Mouse (Mus musculus): Measurements from ENCODE around the gene Gm7030. TPM values are rescaled to one million over a fixed set of nuclear protein-coding genes. Genes with fewer than 3 reads are reported as not detected.
"Not testable (repeated sequence)": the region's sequence is repeated elsewhere in the genome, so short reads cannot be mapped to it uniquely, and the experiment has no call there.

Gene Gm7030
- polyA plus RNA-seq (2012; ENCODE audit: insufficient read depth, insufficient read length, missing spikeins), result not detected in 2 replicates

DNA sequence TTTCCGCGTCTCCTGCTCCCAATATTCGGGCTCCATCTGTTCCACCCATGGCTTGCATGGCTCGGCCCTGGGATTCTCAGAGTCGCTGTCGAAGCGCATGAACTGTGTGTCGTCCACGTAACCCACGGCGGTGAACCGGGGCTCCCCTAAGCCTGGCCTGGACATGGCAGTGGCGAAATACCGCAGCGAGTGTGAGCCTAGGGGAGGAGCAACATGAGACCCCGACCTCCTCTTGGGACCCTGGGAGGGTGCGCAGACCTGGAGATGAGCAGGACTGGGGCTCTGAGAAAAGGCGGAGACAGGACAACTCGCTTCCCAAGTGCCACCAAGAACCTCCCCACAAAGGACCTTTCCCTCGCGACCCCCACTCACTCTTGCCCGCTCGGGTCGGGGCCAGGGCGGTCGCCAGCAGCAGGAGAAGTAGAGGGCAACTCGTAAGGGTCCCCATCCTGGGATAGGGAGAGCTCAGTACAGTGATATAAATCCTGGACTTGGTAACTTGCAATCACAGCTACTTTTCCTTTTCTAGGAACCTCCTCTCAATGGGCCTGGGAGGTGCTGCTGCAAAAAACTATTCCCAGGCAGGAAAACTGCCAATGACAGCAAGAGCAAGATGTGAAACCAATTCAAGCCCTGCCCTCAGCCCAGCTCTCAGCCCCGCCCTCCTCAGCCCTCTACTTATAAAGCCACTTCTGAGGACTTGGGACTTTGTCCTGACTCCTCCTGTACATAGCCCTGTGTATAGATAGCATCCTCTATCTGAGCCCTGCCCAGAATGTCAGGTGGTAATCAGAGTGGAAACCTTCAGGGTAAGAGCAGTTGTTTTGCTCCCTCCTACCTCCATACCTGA, at the start of gene Gm7030:
Gene Gm7030, minus strand, starts transcription at position 458 of the 850 bp plus-strand sequence.
- peak within 1 kb of the TSS; percentile 10; the same call in 1 of the 2 replicates for H3K4me3 ChIP-seq (ENCODE audit: insufficient read depth, low read depth, low read length)
- H3K4me1 ChIP-seq (ENCODE audit: control insufficient read depth, insufficient read depth, insufficient read length, low read length); H3K27ac ChIP-seq (replicated peaks; ENCODE audit: low read depth, low read length): not testable (repeated sequence)

DNA sequence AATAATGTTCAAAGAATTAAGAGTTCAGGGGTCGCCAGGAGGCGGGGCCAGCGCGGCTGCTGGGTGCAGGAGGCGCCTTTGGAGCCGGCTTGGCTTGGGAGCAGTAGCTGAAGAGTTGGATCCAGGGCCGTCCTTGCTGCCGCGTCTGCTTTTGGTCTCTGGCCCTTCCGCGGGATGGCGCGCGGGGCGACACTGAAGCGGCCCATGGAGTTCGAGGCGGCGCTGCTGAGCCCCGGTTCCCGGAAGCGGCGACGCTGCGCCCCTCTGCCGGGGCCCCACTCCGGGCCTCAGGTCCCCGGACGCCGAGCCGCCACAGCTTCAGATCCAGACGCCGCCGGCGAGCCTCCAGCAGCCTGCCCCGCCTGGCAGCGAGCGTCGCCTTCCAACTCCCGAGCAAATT, 49.7 kb upstream of the Gm7030 start:
- H3K27ac ChIP-seq (replicated peaks; ENCODE audit: low read depth, low read length); H3K4me1 ChIP-seq (ENCODE audit: control insufficient read depth, insufficient read depth, insufficient read length, low read length): not testable (repeated sequence)
- H3K4me3 ChIP-seq (ENCODE audit: insufficient read depth, low read depth, low read length), result peak overlapping the region; percentile 28; the same call in 1 of the 2 replicates

DNA sequence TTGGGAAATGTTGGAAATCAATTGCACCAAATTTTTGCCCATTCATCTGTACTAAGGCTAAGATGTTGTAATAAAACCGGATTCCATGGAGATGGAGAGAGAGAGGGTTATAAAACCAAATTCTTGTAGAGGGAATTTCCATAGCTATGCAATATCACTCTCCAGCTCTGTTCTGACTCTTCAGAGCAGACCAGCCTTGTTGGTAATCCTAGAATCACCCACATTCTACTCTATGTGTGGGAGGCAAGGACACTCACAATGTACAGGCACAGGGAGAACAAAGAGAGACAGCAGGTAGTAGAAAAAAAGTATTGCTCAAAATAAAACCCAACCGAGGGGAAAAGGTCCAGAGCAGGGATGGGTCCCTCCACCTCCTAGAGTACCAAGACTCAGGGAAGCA, 46.9 kb upstream of the Gm7030 start:
- H3K4me3 ChIP-seq (ENCODE audit: insufficient read depth, low read depth, low read length); H3K4me1 ChIP-seq (ENCODE audit: control insufficient read depth, insufficient read depth, insufficient read length, low read length); H3K27ac ChIP-seq (replicated peaks; ENCODE audit: low read depth, low read length): not testable (repeated sequence)

DNA sequence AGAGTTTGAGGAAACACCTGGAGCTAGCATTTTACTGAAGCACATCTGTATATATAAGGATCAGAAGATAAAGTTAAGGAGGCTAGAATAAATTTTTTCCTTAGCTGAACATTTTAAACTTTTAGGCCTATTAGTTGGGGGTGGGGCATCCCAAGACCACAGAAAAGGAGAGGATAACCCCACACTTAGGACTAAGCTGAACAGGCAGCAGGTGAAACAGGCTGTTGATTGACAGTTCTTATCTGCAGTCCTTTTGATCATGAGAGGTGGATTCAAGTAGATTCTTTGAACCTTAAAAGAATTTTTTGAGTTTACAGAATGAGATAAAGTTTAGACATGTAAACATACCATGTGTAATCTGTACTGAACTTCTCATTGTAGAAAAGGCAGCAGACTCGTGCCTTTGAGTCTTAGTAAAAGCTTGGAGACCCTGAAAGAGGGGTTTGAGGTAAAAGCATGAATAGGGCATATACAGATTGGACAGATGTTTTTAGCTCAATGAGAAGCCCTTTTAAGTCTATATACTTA, 41.1 kb upstream of the Gm7030 start:
- Histone ChIP-seq H3K27ac (replicated peaks; ENCODE audit: low read depth, low read length) (no peak overlapping the region), H3K4me1 (ENCODE audit: control insufficient read depth, insufficient read depth, insufficient read length, low read length) (no peaks in the 10 kb centered on the region), H3K4me3 (ENCODE audit: insufficient read depth, low read depth, low read length) (no peak overlapping the region)

DNA sequence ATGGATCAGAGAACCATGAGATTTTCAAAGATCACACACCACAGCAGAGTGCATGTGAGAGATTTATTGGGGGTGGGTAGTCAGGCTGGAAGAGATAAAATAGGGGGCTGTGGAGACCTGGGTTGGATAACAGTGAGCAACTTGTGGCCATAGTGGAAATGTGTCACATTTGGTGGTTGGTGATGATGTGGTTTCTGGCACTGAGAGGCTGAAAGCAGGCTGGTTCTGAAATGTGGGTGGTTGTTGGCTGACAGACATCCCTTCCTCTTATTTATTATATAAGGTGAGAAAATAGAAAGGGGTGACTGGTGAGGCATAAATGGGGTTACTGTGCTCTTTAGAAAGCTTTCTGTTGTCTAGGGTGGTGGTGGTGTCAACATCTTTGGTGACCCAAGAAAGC, 40.5 kb upstream of the Gm7030 start:
- H3K4me1 ChIP-seq (ENCODE audit: control insufficient read depth, insufficient read depth, insufficient read length, low read length), result no peaks in the 10 kb centered on the region
- H3K4me3 ChIP-seq (ENCODE audit: insufficient read depth, low read depth, low read length), result no peak overlapping the region
- H3K27ac ChIP-seq (replicated peaks; ENCODE audit: low read depth, low read length), result no peak overlapping the region

DNA sequence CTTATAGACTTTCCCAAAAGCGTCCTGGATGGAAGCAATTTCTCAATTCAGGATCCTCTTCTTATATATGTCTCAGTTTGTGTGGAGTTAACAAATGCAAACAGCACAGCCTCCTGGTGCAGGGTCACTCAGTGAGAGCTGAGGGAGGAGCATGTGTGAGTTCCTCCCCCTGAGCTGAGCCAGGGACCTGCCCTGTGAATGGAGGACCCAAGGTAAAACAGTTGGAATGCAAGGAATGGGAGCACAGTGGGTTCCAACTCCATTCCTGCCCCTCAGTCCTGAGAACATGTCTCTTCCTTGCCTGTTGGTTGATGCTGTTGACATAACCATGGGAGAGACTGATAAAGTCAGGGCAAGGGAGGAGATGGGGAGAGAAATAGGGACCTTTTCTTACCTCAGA, 39.9 kb upstream of the Gm7030 start:
- not testable (repeated sequence) for H3K27ac ChIP-seq (replicated peaks; ENCODE audit: low read depth, low read length); H3K4me1 ChIP-seq (ENCODE audit: control insufficient read depth, insufficient read depth, insufficient read length, low read length); H3K4me3 ChIP-seq (ENCODE audit: insufficient read depth, low read depth, low read length)

DNA sequence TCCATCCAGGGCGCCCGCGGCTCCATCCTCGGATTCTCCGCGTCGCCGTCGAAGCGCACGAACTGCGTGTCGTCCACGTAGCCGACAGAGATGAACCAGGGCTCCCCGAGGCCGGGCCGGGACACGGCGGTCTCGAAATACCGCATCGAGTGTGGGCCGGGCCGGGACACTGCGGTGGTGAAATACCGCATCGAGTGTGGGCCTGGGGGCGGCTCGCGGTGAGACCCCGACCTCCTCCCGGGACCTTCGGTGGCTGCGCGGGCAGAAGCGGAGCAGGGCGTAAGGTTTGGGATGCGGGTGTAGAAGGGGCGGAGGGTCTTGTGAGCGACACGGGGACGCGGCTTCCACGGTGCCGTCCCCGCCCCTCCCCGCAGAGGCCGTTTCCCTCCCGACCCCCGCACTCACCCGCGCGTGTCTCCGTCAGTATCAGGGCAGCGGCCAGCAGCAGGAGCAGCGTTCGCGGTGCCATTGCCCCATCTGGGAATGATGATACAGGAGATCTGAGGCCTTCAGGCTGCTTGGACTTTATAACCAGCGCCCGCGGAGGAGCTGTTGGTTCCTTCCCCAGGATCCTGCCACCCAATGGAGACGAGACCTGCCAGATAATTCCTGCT, 38.9 kb upstream of the Gm7030 start, which contains the start of gene Gm8909:
Gene Gm8909, minus strand, starts transcription at position 499 of the 614 bp plus-strand sequence.
- peak within 1 kb of the TSS; percentile 67 for H3K4me3 ChIP-seq (ENCODE audit: insufficient read depth, low read depth, low read length)
- H3K27ac ChIP-seq (replicated peaks; ENCODE audit: low read depth, low read length), result no peak within 1 kb of the TSS
- no peaks in the 10 kb centered on the region for H3K4me1 ChIP-seq (ENCODE audit: control insufficient read depth, insufficient read depth, insufficient read length, low read length)

DNA sequence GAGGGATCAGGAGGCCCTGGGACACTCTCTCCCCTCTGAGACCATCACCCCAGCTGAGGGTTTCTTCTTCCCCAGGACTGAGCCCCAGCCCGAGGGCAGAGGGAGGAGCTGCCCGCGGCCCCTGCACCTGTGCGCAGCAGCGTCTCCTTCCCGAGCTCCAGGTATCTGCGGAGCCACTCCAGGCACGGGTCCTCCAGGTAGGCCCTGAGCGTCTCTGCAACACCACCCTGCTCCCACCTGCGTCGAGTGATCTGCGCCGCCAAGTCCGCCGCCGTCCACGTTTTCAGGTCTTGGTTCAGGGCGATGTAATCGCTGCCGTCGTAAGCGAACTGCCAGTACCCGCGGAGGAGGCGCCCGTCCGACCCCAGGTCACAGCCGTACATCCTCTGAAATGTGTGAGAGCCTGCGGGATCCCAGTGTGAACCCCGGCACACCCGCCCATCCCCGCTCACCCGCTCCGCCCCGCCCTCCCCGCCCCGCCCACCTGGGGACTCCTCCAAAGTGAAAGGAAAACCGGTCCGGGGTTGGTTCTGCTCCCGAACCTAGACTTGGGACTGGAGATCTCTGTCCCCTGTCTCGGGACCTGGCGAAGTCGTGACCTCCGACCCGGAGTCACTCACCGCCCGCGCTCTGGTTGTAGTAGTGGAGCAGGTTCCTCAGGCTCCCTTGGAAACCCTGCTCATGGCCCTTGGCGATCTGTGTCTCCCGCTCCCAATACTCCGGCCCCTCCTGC, 38.2 kb upstream of the Gm7030 start:
- Histone ChIP-seq H3K27ac (replicated peaks; ENCODE audit: low read depth, low read length) (no peak overlapping the region), H3K4me1 (ENCODE audit: control insufficient read depth, insufficient read depth, insufficient read length, low read length) (no peaks in the 10 kb centered on the region), H3K4me3 (ENCODE audit: insufficient read depth, low read depth, low read length) (peak overlapping the region; percentile 67)

DNA sequence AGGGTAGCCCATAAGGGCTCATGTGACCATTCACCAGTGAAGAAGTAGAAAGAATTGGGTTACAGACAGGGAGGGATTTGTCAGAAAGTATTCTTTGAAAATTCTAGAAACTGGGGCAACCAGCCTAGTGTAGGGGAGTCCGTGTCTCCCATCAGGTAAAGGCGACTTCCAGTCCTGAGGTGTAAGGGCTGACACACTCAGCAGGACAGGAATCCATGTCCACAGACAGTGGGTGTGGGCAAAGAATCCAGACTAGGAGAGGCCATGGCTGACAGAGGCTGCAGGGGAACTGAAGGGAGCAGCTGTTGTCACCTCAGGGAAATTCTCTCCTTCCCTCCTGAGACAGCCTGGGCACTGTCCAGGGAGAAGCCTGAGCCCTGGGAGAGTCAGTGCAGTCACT, 37.7 kb upstream of the Gm7030 start:
- H3K4me3 ChIP-seq (ENCODE audit: insufficient read depth, low read depth, low read length), result peak overlapping the region; percentile 18; the same call in 1 of the 2 replicates
- not testable (repeated sequence) for H3K4me1 ChIP-seq (ENCODE audit: control insufficient read depth, insufficient read depth, insufficient read length, low read length); H3K27ac ChIP-seq (replicated peaks; ENCODE audit: low read depth, low read length)

DNA sequence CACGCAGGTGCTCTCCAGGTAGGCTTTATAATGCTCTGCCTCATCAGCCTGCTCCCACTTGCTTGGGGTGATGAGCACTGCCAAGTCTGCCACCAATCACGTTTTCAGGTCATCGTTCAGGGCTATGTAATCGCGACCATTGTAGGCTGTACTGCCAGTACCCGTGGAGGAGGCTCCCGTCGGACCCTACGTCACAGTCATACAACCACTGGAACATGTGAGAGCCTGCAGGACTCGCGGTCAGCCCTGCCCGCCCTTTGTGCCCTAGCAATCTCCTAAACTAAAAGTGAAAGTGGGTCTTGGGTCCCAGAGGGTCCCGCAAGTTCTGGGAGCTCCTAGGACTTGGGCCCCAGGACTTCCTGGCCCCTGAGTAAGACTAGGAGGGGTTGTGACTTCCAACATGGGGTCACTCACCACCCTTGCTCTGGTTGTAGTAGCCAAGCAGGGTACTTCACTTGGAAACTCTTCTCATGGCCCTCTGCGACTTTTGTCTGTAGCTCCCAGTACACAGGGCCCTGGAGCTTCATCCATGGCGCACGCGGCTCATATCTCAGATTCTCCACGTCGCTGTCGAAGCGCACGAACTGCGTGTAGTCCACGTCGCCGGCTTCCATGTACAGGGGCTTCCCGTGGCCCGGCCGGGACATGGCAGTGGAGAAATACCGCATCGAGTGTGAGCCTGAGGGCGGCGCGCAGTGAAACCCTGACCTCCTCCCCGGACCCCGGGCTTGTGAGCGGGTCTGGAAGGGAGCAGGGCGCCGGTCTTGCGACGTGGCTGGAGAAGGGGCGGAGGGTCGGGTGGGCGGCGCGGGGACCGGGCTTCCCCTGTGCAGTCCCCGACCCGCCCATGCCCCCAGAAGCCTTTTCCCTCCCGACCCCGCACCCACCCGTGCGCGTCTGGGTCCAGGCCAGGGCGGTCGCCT, 32.2 kb upstream of the Gm7030 start:
- H3K4me1 ChIP-seq (ENCODE audit: control insufficient read depth, insufficient read depth, insufficient read length, low read length), result no peaks in the 10 kb centered on the region; the same call in 1 of the 2 replicates
- no peak overlapping the region for H3K27ac ChIP-seq (replicated peaks; ENCODE audit: low read depth, low read length)
- peak overlapping the region; percentile 48 for H3K4me3 ChIP-seq (ENCODE audit: insufficient read depth, low read depth, low read length)

DNA sequence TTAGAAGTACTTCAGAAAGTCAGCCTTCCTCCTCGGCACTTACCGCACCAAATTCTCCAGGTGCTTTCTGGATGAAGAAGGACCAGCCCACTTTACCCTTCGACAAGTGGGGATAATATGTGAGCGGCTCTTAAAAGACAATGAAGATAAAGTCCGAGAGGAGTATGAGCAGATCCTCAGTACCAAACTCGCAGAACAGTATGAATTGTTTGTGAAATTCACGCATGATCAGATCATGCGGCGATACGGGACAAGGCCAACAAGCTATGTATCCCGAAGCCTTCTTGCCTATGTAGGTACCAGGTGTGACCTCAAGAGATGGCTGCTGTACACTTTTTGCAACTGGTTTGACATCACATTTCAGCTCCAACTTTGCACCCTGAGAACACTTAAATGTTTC, 29.0 kb upstream of the Gm7030 start:
- H3K4me1 ChIP-seq (ENCODE audit: control insufficient read depth, insufficient read depth, insufficient read length, low read length); H3K4me3 ChIP-seq (ENCODE audit: insufficient read depth, low read depth, low read length); H3K27ac ChIP-seq (replicated peaks; ENCODE audit: low read depth, low read length): not testable (repeated sequence)

DNA sequence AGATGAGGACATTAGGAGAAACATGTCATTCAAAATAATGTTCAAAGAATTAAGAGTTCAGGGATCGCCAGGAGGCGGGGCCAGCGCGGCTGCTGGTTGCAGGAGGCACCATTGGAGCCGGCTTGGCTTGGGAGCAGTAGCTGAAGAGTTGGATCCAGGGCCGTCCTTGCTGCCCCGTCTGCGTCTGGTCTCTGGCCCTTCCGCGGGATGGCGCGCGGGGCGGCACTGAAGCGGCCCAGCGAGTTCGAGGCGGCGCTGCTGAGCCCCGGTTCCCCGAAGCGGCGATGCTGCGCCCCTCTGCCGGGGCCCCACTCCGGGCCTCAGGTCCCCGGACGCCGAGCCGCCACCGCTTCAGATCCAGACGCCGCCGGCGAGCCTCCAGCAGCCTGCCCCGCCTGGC, 28.6 kb upstream of the Gm7030 start:
- not testable (repeated sequence) for H3K27ac ChIP-seq (replicated peaks; ENCODE audit: low read depth, low read length); H3K4me3 ChIP-seq (ENCODE audit: insufficient read depth, low read depth, low read length); H3K4me1 ChIP-seq (ENCODE audit: control insufficient read depth, insufficient read depth, insufficient read length, low read length)

DNA sequence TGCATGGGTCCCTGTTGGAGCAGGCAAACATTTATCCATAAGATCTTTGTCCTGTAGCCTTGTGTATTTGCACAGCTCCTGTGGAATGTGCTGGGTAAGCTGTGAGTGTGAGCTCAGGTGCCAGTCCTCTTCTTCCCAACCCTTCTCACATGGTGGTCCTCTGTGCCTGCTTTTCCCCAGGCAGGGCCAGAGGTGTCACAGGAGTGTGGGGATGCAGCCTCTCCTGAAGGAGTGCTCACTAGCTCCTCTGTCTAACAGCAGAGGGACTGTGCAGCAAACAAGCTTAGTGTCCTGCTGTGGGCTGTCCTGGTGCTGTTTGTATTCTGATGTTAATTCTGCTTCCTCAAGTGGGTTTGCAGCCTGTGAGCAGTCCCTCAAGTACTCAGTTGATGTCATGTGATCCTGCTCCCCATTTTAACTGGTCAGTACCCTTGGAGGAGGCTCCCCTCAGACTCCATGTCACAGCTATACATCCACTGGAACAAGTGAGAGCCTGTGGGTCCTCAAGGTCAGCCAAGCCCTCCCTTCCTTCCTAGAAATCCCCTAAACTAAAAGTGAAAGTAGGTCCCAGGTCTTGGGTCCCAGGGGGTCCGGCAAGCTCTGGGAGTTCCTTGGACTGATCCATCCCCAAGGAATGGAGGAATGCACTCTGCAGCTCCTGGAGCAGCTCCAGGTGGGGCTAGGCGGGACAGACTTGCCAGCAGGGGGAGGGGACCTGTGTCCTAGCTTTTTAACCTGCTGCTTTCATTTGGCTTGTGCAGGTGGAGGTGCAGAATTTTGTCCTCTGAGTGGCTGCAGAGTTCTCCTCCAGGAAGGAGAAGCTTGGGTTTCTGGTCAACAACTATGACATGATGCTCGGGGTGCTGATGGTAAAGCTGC, 25.3 kb upstream of the Gm7030 start:
- H3K4me1 ChIP-seq (ENCODE audit: control insufficient read depth, insufficient read depth, insufficient read length, low read length), result peaks cover 6% of the 10 kb centered on the region
- H3K27ac ChIP-seq (replicated peaks; ENCODE audit: low read depth, low read length), result no peak overlapping the region
- H3K4me3 ChIP-seq (ENCODE audit: insufficient read depth, low read depth, low read length), result no peak overlapping the region
